ENCODE assay signal across 8 mouse cellular contexts in the genomic region with DNA sequence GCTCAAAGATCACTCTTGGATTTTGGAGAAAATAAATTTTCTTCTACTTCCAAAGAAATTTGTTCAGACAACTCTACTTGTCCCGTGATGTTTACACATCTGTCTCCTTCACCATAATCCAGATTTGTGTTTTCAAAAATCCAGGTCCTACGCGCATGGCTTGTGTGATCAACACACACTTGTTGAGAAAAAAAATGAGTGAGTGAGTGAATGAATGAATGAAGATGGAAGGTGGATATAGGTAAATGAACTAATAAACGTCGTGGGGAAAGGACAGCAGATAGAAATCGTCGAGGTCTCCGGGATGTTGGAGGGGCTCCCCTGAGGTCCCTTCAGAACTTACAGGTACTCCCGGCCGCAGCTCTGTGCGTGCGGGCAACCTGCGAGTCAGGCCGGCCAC. TPM values are rescaled to one million over a fixed set of nuclear protein-coding genes. Genes with fewer than 3 reads are reported as not detected.
A peak's percentile ranks its signal among the peaks of the same experiment; 100 is the strongest.
DNase-seq lines count a peak whose midpoint lies in the region; ATAC-seq and TF ChIP-seq lines count a peak whose summit lies in the region.

No protein-coding gene starts in this region.

- H3K9me3 ChIP-seq in heart, embryonic 10.5 days: no peaks in the 10 kb centered on the region
- H3K9me3 ChIP-seq in forebrain, embryonic 14.5 days (replicated peaks; ENCODE audit: control insufficient read depth, low read length): no peaks in the 10 kb centered on the region
- no peaks in the 10 kb centered on the region for H3K9me3 ChIP-seq in liver, embryonic 16.5 days (replicated peaks; ENCODE audit: control insufficient read depth, low read length)

- TF ChIP-seq CTCF in C2C12 (IDR thresholded peaks at IDR 0.05; ENCODE audit: control insufficient read depth, insufficient read depth, insufficient read length): no peak

- H3K27me3 ChIP-seq in heart, embryonic 10.5 days (ENCODE audit: insufficient read depth, poor library complexity, severe bottlenecking): no peaks in the 10 kb centered on the region
- no peaks in the 10 kb centered on the region for H3K27me3 ChIP-seq in C2C12 (ENCODE audit: control insufficient read depth, insufficient read depth, insufficient read length)
- no peaks in the 10 kb centered on the region for H3K27me3 ChIP-seq in forebrain, embryonic 14.5 days (replicated peaks; ENCODE audit: control insufficient read depth, insufficient read depth, low read length)
- no peaks in the 10 kb centered on the region for H3K27me3 ChIP-seq in liver, embryonic 16.5 days (ENCODE audit: control insufficient read depth, insufficient read depth, low read depth, low read length)

- H3K79me2 ChIP-seq in C2C12 (ENCODE audit: control insufficient read depth, insufficient read depth): peaks cover 49% of the 10 kb centered on the region

- peak; percentile 13; the same call in 1 of the 2 replicates for ATAC-seq in forebrain, embryonic 14.5 days
- ATAC-seq in liver, embryonic 16.5 days (ENCODE audit: low read depth): peak; percentile 2

- WGBS in heart, embryonic 10.5 days: under 1% methylated on average over 14 of the region's 14 CpGs
- WGBS in forebrain, embryonic 14.5 days: under 1% methylated on average over 14 of the region's 14 CpGs
- WGBS in liver, embryonic 16.5 days (ENCODE audit: insufficient replicate concordance): under 1% methylated on average over 14 of the region's 14 CpGs

- peaks cover 36% of the 10 kb centered on the region for H3K4me1 ChIP-seq in heart, embryonic 10.5 days
- peaks cover 17% of the 10 kb centered on the region for H3K4me1 ChIP-seq in forebrain, embryonic 14.5 days (ENCODE audit: control insufficient read depth, insufficient read depth, low read length)
- H3K4me1 ChIP-seq in liver, embryonic 16.5 days (ENCODE audit: control insufficient read depth, low read depth, low read length): peaks cover 56% of the 10 kb centered on the region

- no peak for DNase-seq in heart, embryonic 10.5 days (ENCODE audit: low spot score)
- DNase-seq in heart, adult 11 months: no peak
- no peak for DNase-seq in forebrain, embryonic 14.5 days (ENCODE audit: low spot score)
- no peak for DNase-seq in gastrocnemius, adult 18-20 months (ENCODE audit: low spot score)
- DNase-seq in gastrocnemius, postnatal 25 days: no peak
- no peak for DNase-seq in kidney, adult 8-10 months

- H3ac ChIP-seq in C2C12 (ENCODE audit: control insufficient read depth, insufficient read length, low read depth): peak overlapping the region; percentile 66

- peaks cover 29% of the 10 kb centered on the region for H3K79me3 ChIP-seq in C2C12 (ENCODE audit: low read depth)

- peaks cover 33% of the 10 kb centered on the region for H3K36me3 ChIP-seq in heart, embryonic 10.5 days
- peaks cover 8% of the 10 kb centered on the region for H3K36me3 ChIP-seq in C2C12 (ENCODE audit: control insufficient read depth, insufficient read depth)
- peaks cover 24% of the 10 kb centered on the region for H3K36me3 ChIP-seq in forebrain, embryonic 14.5 days (ENCODE audit: control insufficient read depth, insufficient read depth, low read length)
- peaks cover 11% of the 10 kb centered on the region for H3K36me3 ChIP-seq in liver, embryonic 16.5 days (ENCODE audit: control insufficient read depth, insufficient read depth)

- H3K4me2 ChIP-seq in forebrain, embryonic 14.5 days (ENCODE audit: low read length): peak overlapping the region; percentile 75
- peak overlapping the region; percentile 84 for H3K4me2 ChIP-seq in liver, embryonic 16.5 days (ENCODE audit: low read depth, low read length)

- H3K9ac ChIP-seq in forebrain, embryonic 14.5 days (ENCODE audit: low read length): peak overlapping the region; percentile 85
- H3K9ac ChIP-seq in liver, embryonic 16.5 days (ENCODE audit: low read depth, low read length): peak overlapping the region; percentile 91

- H3K27ac ChIP-seq in heart, embryonic 10.5 days: peak overlapping the region; percentile 99
- peak overlapping the region; percentile 98 for H3K27ac ChIP-seq in forebrain, embryonic 14.5 days (ENCODE audit: low read depth, low read length)
- peak overlapping the region; percentile 98 for H3K27ac ChIP-seq in liver, embryonic 16.5 days (ENCODE audit: low read length)

- H3K4me3 ChIP-seq in heart, embryonic 10.5 days: peak overlapping the region; percentile 90
- peak overlapping the region; percentile 52 for H3K4me3 ChIP-seq in C2C12 (ENCODE audit: insufficient read depth, poor library complexity, severe bottlenecking)
- peak overlapping the region; percentile 85 for H3K4me3 ChIP-seq in forebrain, embryonic 14.5 days (ENCODE audit: low read depth, low read length)
- H3K4me3 ChIP-seq in liver, embryonic 16.5 days (ENCODE audit: low read depth, low read length): peak overlapping the region; percentile 98

TF ChIP-seq in C2C12, 6 proteins besides CTCF, POLR2A, EP300 and RAD21:
- TF ChIP-seq MAX (IDR thresholded peaks at IDR 0.05): no peak
- no peak for TF ChIP-seq FOSL1 (IDR thresholded peaks at IDR 0.05; ENCODE audit: insufficient read depth, low read length, poor library complexity, severe bottlenecking)
- TF ChIP-seq USF1 (IDR thresholded peaks at IDR 0.05; ENCODE audit: low read depth): no peak

RNA-seq across cellular contexts. Expression of a gene that starts 0.6 kb away (rescaled TPM):
- polyA plus RNA-seq in heart, embryonic 10.5 days (2016; fragmentation: Nextera tagmentation; extraction: Ambion mirVana): 147 and 188 TPM in 2 replicates
- polyA plus RNA-seq in C2C12 (2012; fragmentation: generic; extraction: Trizol): 77.7 TPM
- polyA plus RNA-seq in forebrain, embryonic 14.5 days (2014; fragmentation: Nextera tagmentation; extraction: Ambion mirVana): 123 and 131 TPM in 2 replicates
- polyA plus RNA-seq in liver, embryonic 16.5 days (2015; fragmentation: Nextera tagmentation; extraction: Ambion mirVana): 70.1 and 76.8 TPM in 2 replicates
- total RNA-seq in gastrocnemius, adult 18-20 months (2021): 1 to 10 TPM; 5.5 to 6.1 TPM
- total RNA-seq in gastrocnemius, postnatal 25 days (2021): 1 to 10 TPM; 7.8 TPM

RNA-seq across cellular contexts. Expression of a gene that starts 5.2 kb away (rescaled TPM):
- polyA plus RNA-seq in heart, embryonic 10.5 days (2016; fragmentation: Nextera tagmentation; extraction: Ambion mirVana): 79.2 and 94.0 TPM in 2 replicates
- polyA plus RNA-seq in C2C12 (2012; fragmentation: generic; extraction: Trizol): 59.4 TPM
- 116 and 123 TPM in 2 replicates for polyA plus RNA-seq in forebrain, embryonic 14.5 days (2014; fragmentation: Nextera tagmentation; extraction: Ambion mirVana)
- 82.1 and 90.5 TPM in 2 replicates for polyA plus RNA-seq in liver, embryonic 16.5 days (2015; fragmentation: Nextera tagmentation; extraction: Ambion mirVana)
- total RNA-seq in gastrocnemius, adult 18-20 months (2021): 100 to 1,000 TPM; 119 to 125 TPM
- 100 to 1,000 TPM; 102 to 122 TPM for total RNA-seq in gastrocnemius, postnatal 25 days (2021)

RNA-seq across cellular contexts. Expression of a gene that starts 25.4 kb away (rescaled TPM):
- polyA plus RNA-seq in heart, embryonic 10.5 days (2016; fragmentation: Nextera tagmentation; extraction: Ambion mirVana): 18.0 and 23.3 TPM in 2 replicates
- polyA plus RNA-seq in C2C12 (2012; fragmentation: generic; extraction: Trizol): 0.16 TPM
- 17.2 and 17.4 TPM in 2 replicates for polyA plus RNA-seq in forebrain, embryonic 14.5 days (2014; fragmentation: Nextera tagmentation; extraction: Ambion mirVana)
- polyA plus RNA-seq in liver, embryonic 16.5 days (2015; fragmentation: Nextera tagmentation; extraction: Ambion mirVana): 0.09 and 0.24 TPM in 2 replicates
- total RNA-seq in gastrocnemius, adult 18-20 months (2021): not detected
- under 1 TPM in 1 of 2 experiments, not detected in 1; 0.13 TPM for total RNA-seq in gastrocnemius, postnatal 25 days (2021)

RNA-seq across cellular contexts. Expression of a gene that starts 54.1 kb away (rescaled TPM):
- 1.9 and 2.6 TPM in 2 replicates for polyA plus RNA-seq in heart, embryonic 10.5 days (2016; fragmentation: Nextera tagmentation; extraction: Ambion mirVana)
- polyA plus RNA-seq in C2C12 (2012; fragmentation: generic; extraction: Trizol): 0.55 TPM
- polyA plus RNA-seq in forebrain, embryonic 14.5 days (2014; fragmentation: Nextera tagmentation; extraction: Ambion mirVana): 1.2 TPM in 2 replicates
- polyA plus RNA-seq in liver, embryonic 16.5 days (2015; fragmentation: Nextera tagmentation; extraction: Ambion mirVana): 2.0 and 2.6 TPM in 2 replicates
- 10 to 100 TPM; 16.2 to 23.7 TPM for total RNA-seq in gastrocnemius, adult 18-20 months (2021)
- 10 to 100 TPM; 27.9 to 47.2 TPM for total RNA-seq in gastrocnemius, postnatal 25 days (2021)

Comparison
In these comparisons a context has a peak if more than half of its experiments do, and no peak if none do; other contexts are left out.
1. RNA of a gene that starts 25.4 kb away (polyA plus RNA-seq): 18.0 to 23.3 TPM in heart, embryonic 10.5 days and 17.2 to 17.4 TPM in forebrain, embryonic 14.5 days; 0.09 to 0.24 TPM in liver, embryonic 16.5 days and 0.16 TPM in C2C12 (single experiment); every median in the first group is over 10 times any median in the second.
2. Peak in every context shown above with its lines, with median percentiles within 50 percentile points of each other: H3K27ac ChIP-seq and H3K4me3 ChIP-seq.